Mouse (Mus musculus) cerebellum, adult 18-20 months (tissue): ENCODE results near the gene Mb21d2.

ENCODE experiments used
- DNase-seq, 2 experiments: peaks; one replicate each; pipeline ENCODE4 v3.0.0; 2021

Mb21d2 gene

DNA sequence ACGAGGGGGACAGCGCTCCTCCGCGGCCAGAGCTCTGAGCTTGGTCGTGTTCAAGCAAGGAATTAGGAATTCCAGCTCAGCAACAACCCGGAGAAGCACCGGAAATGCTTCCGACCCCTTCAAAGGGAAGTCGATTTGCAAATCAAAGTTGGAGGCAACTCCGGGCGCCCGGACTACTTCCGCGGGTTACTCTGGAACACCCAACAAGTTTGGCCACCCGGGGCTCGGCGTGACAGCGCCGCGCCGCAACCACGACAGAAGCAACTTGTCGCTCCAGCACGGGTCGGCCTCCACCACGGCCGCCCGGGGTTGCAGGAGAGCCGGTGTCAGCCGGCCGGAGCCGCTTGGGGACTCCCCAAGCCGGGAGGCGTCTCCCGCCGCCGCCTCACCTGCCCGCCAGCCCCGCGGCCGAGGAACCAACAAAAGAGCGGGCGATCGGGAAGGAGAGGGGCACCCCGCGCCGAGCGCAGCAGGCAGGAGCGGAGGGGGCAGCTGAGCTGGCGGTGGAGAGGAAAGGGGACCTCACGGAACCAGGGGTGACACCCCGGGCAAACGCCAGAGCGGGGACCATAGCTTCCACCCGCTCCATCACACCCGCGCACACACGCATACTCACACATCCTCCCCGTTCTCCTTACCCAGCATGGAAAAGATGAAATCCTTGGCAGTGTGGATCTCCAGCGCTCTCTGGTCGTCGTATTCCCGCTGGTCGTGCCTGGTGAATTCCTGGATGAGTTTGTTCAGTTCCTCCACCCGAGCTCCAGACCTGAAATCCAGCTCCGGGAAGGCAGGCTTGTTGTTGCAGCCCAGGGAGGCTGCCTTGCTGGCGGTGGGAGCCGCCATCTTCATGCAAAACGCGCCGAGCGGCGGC is at the start of gene Mb21d2:
TSS of gene Mb21d2 (minus strand) at position 859 of the 871 bp plus-strand sequence.
- DNase-seq: peak; percentile 49 to 69

DNA sequence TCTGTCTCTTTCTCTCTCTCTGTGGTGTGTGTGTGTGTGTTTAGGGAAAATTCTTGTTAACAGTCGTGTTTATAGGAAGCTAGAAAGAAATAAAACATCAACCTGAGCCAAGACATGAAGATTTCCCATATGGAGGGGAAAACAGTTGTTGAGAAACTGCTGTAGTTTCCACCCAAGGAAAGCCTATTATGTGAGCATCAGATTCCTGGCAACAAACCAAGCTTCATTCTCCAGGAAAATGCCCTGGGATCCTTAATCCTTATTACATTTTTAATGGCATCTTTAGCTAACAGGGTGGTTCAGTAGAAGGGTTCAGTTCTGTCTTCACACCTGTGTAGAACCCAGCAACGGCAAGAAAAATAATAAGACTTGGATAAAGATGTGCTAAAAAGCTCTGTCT is 36.8 kb upstream of the Mb21d2 start:
- DNase-seq: no peak

DNA sequence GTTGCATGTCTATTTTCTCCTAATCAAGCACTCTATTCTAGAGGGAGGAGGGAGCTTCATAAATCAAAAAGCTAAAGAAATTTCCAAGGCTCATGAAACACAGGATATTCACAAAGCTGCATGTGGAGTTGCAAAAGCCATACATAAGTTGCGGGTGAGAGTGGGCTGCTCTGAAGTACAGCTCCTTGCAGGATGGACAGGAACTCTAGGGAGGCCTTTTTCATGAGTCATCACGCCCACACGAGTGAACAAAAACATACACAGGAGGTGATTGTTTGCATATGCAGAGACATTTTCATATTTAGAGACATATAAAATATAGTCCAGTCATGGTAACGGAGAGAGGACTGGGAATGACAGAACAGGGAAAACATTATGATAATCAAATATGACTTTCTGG is 34.6 kb upstream of the Mb21d2 start:
- no peak for DNase-seq

DNA sequence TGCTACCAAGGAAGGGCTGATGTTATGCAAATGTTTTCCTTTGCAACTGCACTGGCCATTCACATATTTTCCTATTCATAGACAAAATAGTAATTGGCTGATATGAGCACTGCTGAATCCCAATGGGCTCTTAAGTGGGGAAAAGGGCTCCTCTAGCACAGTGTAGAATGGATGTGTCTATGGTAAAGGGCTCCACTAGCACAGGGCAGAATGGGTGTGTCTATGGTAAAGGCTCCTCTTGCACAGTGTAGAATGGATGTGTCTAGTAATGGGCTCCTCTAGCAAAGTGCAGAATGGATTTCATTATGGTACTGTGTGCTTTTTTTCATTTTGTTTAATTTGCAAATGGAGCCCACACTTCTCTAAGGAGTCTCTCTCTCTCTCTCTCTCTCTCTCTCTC is 33.5 kb upstream of the Mb21d2 start:
- no peak for DNase-seq

DNA sequence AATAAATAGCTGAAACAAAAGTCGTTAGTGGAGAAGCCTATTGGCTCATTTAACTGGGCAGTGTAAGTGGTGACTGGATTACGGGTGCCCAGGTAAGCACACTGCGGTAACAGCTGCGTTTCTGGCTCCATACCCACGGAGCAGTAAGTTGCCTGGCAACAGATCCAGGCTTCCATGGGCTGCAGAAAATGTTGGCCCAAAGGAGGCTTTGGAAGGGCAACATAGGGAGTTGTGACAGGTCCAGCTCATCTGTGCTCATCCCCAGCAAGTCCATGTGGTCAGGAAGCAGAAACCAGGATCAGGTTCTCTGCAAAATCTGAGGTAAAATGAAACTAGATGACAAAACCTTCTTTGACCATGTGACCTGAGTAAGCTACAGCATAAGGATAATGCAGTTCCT is 20.3 kb upstream of the Mb21d2 start:
- DNase-seq: peak in 1 of 2 experiments; percentile 27

DNA sequence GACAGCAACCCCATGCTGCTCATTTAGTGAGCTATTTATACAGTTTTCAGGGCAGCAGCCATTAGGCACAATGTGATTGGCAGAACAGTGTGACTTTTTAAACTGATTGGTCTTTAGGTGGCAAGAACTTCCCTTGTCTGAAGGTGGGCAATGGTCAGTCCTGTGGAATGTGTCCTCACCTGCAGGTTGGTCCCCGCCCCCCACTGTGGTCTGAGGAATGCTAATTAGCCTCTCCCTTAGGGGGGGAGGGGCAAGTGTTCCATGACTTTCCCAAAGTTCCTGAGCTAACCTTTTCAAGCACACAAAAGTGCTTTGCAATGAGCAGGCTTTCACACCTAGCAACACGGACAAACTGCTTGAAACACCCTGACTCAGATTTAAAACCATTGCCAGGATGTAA is 13.8 kb upstream of the Mb21d2 start:
- DNase-seq: no peak

DNA sequence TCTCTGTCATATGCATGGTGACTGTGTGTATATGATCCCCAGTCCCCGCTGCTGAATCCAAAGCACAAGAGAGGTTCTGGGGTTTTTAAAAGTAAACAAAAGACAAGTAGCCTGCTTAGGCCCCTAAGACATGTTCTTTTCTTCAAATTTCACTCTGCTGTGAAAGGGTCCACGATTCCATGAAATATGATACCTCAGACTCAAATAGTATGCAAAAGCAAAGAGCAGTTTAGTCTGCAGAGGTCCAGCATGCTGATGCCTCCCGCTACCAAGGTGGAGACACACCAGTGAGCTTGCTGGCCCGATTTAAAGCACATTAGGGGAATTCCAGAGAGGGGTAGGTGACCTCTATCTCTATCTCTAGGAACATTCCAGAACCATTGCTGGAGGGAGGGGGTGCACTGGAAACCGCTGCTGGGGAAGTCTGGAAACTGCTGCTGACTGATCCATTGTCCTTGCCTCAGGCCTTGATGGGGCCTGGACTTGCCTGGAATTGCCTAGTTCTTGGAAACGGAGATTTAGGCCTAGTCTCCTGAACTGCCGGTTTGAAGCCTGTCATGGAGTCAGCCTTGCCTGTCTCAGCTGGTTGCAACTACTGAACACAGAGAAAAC is 6.8 kb upstream of the Mb21d2 start:
- DNase-seq: no peak

DNA sequence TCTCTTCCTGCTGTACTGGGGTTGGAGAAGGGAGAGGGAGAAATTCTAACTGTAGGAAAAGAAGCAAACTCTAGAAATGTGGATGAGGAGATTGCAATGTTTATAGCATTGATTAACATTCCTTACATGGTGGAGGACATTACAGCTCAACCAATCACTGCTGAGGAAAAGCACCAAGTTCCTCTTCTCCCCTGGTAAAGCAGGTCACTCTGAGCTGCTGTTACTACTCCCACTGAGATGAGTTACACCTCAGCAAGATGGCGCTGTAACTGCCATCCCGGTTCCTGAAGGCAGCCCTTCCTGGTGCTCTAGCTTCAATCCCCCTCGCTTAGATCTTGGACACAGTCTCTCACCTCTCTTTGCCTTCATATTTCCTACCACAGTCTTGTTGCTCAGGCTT is 6.2 kb upstream of the Mb21d2 start:
- DNase-seq: no peak

DNA sequence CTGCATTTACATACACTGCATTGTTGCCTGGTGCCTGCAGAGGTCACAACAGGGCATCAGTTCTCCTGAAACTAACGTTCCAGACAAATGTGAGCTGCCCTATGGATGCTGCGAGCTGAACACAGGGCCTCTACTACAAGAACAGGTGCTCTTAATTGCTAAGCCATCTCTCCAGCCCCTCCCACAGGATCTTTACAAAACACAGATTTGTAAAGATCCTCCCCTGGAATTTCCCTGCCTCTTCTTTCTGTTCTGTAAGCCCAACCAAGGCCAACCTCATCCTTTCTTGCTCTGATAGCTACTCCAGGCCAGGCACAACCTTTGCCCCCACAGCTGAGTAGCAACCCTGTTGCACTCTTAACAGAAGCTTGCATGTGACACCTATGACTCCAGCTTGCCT is 1.7 kb upstream of the Mb21d2 start:
- DNase-seq: no peak

DNA sequence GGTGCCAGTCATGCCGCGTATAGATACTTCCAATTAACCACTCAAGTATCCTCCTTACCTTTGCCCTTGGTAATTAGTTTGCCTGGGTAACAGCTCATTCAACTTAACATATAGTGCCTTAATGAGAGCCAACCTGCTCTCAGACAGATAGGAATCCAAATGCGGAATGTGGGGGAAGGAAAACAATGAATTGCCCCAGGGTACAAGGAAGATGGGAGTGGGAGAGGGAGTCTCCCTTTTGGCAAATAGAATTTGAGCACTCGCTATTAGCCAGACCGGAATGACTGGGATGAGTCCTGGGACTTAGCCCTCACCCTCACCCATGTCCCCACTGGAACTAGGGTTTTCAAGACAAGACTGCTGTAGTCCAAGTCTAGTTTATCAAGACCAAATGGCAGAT is 953 bp upstream of the Mb21d2 start:
- no peak for DNase-seq

DNA sequence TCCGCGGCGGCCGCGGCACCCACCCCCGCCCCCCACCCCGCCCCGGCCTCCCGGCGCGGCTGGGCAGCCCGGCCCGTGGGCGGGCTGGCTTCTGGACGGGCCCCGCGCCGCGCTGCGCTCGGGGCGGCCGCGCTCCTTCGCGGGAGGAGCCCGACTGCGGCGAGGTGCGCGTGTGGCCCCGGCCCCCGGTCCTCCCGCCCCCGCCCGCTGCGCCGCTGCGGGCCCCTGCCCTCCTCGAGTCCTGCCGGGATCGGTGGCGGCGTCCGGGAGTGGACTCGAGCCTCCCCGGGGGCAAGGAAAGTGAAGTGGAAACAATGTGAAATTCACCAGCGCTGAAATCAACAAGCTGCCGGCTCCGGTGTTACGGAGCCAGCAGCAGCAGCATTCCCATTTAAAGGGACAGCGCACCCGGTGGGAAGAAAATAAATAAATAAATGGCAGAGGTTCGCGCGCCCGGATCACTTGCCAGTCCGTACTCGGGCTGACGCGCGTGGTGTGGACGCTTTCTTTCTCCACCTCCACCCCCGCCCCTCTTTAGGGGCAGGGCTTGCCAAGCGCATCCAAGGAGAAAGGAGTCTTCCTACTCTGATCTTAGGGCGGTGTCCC is 316 bp upstream of the Mb21d2 start:
- DNase-seq: peak; percentile 68 to 75

DNA sequence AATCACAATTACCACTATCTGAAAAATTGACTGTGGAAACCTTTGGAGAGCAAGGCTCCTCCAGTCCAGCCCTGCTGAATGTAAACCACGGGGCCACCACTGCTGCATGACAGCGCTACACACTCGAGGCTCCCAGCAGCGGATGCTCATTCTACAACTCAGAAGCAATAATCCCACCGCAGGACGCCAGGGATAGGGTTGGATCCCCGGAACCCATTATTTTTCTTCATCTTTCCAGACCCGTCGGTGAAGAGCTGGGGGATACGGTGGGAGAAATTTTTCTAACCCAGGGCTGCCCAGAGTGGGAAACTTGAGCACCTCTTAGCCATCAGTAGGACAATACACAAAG is 1.0 kb downstream of the Mb21d2 start:
- peak; percentile 50 to 57 for DNase-seq

DNA sequence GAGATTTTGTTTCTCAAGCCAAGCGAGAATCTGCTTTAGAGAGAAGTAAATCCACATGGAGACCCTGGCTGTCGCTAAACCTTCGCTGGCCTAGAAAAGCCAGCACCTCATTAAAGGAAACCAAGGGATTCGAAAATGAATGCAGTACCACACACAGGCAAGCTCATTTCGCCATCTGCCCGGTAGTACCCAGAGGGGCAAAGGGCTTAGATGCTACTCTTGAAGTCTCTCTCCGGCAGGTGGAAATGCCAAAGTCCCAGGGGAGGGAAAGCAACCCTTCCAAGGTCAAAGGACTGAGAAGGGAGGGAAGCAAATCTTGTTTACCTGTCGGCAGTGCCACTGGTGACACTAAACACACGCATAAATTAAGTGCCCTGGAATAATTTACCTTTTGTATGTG is 2.1 kb downstream of the Mb21d2 start:
- DNase-seq: peak; percentile 26 to 34

DNA sequence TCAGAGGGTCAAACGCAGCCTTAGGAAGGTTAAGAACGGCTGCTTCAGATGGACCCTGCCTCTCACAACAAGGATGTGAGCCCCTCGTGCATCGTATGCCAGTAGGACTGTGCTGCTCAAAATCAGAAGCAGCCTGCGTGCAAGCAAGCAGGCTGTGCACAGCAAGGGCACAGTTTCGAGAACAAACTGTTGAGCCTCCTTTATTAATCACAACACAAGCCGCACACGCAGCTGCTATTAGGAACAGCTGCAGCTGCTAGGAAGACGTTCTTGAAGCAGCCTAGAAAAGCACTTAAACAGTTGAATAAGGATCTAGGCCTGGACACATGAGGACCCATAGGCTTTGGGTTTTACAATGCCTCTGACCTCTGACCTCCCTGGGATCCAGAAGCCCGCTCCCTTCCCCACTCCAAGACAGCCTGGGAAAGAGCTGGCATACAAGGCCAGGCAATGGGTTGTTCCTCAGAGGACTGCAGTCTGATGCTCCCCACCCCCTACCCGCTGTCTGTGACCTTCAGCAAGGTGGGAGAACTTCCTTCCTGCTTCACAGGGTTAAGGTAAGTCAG is 10.1 kb downstream of the Mb21d2 start:
- no peak for DNase-seq

DNA sequence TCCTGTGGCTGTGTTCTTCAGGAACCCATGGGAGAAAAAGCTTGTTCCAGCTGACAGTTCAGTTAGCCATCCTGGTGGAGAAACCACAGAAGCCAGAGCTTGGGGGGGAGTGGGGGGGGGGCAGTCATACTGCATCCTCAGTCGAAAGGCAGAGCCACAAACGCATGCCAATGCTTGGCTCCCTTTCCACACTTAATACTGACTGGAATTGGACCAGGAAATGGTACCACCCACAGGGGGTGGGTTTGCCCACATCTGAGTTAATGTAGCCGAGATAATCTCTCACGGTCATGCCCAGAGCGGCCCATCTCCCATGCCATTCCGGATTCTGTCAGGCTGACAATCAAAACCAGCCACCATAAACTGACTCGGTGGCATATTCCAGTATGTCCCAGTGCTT is 14.1 kb downstream of the Mb21d2 start:
- DNase-seq: no peak

DNA sequence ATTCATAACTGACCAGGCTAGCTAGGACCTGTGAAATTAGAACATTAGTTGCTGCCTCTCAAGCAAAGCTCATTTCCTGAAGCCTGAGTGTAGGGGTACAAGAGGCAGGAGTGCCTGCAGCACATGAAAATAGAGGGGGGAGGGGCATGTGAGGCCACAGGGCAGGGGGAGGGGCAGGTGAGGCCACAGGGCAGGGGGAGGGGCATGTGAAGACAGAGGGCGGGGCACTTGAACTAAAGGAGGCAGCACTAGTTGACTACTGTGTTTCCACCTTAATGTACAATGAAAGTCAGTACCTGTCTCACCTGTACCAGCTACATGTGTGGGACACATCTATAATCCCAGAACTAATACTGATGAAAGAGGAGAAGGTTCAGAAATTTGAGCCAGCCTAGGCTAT is 14.8 kb downstream of the Mb21d2 start:
- DNase-seq: no peak

DNA sequence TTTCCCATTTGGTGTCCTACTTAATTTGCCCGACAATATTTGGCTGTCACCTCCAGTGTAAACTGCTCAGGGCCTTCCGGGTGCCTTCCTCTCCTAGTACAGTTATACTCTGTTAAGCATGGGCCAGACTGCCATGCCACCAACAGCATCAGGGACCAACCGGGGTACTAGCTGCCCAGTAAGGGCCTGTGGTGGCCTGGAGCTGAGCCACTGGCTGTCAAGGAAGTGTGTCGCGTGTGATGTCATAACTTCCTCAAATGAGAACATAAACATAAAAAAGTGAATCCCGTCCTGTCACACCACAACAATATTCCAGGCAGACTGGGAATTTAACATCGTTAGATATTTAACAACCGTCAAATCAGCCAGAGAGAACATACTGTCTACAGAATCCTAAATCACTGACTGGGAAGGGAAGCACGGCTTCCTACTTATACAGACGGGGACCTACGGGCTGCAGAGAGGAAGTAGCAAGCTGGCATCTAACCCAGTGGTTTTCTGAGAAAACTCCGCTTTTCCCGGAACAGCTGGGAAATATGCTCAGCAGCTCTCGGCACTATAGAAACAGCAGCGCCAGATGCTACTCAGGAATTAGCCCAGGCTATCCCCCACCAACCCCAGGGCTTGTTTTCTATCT is 17.9 kb downstream of the Mb21d2 start:
- DNase-seq: no peak

DNA sequence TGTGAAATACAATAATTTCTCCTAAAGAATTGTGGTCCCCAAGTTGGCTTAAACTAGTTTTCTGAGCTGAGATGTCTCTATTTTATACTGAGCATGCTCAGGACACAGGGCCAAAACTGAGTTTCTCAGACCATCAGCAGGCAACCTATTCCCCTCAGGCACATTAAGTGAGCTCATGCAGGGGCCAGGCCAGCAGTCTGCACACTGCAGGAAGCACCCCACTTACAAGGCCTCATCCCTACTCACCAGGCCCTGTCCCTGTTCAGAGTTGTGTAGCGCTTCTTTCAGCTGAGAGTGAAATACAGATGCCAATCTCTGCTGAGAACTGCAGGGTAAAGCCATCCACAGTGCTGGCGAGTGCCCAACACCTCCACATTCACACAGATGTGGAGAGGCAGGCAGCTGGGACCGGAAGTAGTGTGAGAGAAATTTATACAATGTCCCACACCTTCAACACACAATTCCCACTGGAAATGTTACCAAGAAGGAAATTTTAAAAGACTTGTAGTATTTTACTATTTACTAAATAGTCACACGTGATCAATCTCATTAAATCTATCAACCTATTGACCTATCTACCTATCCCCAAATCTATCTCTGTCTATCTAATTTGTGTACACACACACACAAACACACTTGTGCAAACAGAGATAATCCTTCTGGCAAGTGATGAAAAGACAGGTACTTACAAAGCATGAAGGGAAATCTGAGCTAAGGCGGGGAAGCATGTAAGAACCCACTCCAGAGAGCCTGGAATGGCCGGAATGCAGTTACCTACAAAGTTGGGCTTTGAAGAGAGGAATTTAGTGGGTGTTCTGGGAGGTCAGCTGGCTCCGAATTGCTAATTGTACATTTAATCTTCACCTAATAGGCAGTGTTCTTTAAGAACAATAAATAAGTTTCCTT is 22.9 kb downstream of the Mb21d2 start:
- no peak for DNase-seq

DNA sequence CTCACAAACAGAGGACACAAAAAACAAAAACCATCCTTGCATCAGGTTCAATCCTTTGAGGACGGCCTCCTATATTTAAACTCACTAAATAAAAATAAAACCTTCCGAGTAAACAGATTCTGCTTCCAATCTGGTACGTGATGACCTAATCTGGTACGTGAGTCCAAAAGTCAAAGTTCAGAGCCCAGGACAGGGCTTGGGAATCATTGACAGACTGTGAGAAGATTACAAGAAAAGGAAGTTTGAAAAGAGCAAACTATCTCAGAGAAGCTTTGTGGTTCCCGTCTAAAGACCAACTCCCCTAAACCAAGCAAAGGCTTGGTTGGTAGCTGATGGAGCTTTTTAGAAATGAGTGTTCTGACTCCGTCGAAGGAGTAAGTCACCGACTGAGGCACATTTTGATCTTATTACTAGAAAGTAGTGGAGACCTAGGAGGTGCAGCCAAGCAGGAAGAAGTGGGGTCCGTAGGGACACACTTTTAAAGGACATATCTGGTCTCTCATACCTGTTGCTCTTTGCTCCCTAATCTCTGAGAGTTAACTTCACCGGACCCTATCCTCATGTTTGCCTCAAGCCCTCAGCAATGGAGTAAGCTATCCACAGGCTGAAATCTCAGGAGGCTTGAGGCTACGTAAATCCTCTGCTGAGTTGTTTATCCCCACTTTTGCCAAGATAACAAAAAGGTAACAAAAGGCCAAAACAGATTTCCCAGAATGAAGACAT is 23.7 kb downstream of the Mb21d2 start:
- no peak for DNase-seq

DNA sequence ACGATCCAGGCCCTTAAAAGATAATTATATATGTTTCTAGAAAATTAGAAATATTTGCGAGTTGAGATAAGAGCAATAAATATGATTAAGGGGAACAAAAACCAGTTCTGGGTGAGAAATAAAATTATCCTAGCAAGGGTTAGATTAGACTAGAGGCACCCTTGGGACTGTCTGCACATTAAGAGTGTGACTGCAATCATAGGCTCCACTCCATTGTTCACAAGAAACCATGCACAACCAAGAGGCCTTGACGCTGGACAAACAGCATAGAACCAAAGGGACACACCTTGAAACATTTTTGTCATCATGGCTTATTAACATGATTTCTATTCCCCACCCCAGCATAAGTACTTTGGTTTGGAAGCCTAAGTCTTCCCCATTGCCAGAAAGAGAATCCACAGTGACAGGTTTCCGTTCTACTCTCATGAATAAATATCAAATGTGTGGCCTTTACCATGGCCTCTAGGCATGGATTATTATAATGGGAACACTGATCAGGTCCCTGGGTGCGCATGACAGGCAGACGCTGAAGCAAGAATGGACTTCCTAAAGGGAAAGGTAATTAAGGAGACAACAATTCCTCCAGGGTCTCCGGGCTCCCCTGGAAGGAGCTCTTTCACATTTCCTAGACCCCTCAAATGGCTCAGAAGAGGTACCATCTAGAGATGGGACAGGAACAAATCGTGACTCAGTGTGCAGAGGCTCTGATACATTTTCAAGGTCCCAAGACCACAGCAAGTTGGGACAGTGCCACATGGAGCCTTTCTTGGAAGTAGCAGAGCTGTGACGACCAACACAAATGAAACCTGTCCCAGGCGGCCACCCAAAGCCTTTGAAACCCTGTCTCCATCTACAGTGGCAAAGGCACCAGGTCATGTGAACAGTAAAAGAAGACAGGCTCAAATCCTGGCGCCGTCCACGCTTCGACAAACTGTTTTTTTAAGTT is 26.6 kb downstream of the Mb21d2 start:
- DNase-seq: no peak
